Mouse (Mus musculus): Measurements from ENCODE around the gene Rhobtb1. TPM values are rescaled to one million over a fixed set of nuclear protein-coding genes. Genes with fewer than 3 reads are reported as not detected.

The Rhobtb1 gene
- total and polyA plus RNA-seq, 2 experiments from 2014 or later, result 29.9 to 38.4 TPM

DNA sequence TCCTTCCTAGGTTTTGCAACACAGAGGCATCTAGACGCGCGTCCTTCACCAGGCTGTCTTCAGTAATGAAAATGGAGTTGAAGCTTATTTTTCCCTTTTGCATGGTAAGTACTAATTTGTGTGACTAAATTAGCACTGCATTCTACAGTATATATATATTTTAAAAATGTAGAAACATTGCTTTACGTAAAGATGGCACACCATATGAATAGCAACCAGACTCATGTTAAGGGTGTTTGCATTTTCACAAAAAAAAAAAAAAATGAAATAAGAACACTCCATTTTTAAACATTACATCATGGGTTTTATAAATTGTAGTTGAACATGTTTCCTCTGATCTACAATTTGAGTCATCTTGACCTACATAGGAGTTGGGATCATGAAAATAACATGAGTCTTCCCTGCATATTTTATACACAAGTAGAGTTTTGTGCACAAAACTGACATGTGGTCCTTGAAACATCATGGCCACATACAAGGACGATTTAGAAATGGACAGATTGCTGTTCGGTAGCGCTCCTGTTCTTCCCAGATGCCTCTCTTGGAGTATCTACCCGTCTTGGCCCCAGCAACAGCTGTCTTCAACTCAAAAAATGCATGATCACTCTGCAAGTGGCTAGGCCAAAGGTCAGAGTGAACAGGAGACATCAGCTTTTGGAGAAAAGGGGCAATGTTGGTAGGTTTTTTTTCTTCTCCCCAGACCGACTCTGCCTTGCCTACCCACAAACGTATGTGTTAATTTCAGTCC lies 4.4 kb downstream of the Rhobtb1 start:
- DNase-seq (ENCODE audit: low spot score) (no peak), ATAC-seq (ENCODE audit: insufficient read depth, low read depth) (no peak)
- 83% methylated on average over 10 of the region's 10 CpGs for WGBS
- H3K36me3 ChIP-seq (replicated peaks; ENCODE audit: control insufficient read depth, insufficient read depth, low read length), result no peaks in the 10 kb centered on the region
- no peaks in the 10 kb centered on the region for H3K27me3 ChIP-seq (ENCODE audit: control insufficient read depth, insufficient read depth, low read length)
- TF ChIP-seq CTCF (IDR thresholded peaks at IDR 0.05; ENCODE audit: low read depth) (no peak), EP300 (IDR thresholded peaks at IDR 0.05; ENCODE audit: low read depth) (no peak)
- H3K9me3 ChIP-seq (replicated peaks; ENCODE audit: control insufficient read depth, low read length), result no peaks in the 10 kb centered on the region
- no peak overlapping the region for H3K9ac ChIP-seq (replicated peaks; ENCODE audit: low read depth, low read length)
- no peak overlapping the region for H3K4me2 ChIP-seq (ENCODE audit: low read depth, low read length)
- no peaks in the 10 kb centered on the region for H3K4me1 ChIP-seq (ENCODE audit: control insufficient read depth, insufficient read depth)
- H3K27ac ChIP-seq (ENCODE audit: low read depth), result no peak overlapping the region
- H3K4me3 ChIP-seq (ENCODE audit: low read depth, low read length), result no peak overlapping the region

DNA sequence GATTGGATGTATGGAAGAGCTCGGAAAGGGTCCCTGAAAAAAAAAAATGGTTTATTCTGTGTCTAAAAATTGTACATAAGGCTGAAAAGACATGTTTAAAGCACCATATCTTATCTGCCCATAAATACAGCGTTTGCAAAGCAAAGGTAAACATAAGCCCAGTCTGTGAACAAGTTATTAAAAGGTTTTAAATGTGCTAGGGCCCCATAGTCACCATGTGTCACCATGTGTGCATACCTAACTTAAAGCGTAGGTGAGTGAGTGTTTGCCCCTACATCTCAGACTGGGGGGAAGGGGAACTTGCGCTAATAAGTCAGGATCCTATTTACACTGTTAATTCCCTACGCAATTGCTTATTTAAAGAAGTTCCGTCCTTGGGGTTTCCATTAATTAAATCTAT lies 5.2 kb downstream of the Rhobtb1 start:
- TF ChIP-seq CTCF (IDR thresholded peaks at IDR 0.05; ENCODE audit: low read depth), result no peak
- no peak for TF ChIP-seq EP300 (IDR thresholded peaks at IDR 0.05; ENCODE audit: low read depth)
- WGBS, result 80% methylated on average over 6 of the region's 6 CpGs

DNA sequence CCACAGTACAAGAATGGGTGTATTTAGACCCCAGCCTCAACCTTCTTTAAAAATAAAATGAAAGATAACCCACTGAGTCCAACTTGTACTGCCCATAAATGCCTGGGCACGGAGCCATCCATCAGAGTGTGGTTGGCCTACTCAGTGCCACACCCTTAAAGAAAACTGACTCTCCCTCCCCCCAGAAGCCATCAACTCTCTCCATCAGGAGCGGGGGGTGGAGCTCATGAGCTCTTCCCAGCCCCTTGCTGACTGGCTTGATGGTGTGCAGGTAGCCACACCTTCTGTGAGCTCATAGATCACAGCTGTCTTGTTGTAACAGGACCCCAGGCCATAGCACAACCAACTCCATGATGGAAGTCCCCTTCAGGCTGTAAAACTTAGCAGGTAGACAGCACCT lies 6.2 kb downstream of the Rhobtb1 start:
- Histone ChIP-seq H3K4me3 (ENCODE audit: low read depth, low read length) (no peak overlapping the region), H3K4me1 (ENCODE audit: control insufficient read depth, insufficient read depth) (no peaks in the 10 kb centered on the region), H3K9ac (replicated peaks; ENCODE audit: low read depth, low read length) (no peak overlapping the region), H3K27me3 (ENCODE audit: control insufficient read depth, insufficient read depth, low read length) (no peaks in the 10 kb centered on the region), H3K36me3 (replicated peaks; ENCODE audit: control insufficient read depth, insufficient read depth, low read length) (no peaks in the 10 kb centered on the region), H3K9me3 (replicated peaks; ENCODE audit: control insufficient read depth, low read length) (no peaks in the 10 kb centered on the region), H3K4me2 (ENCODE audit: low read depth, low read length) (no peak overlapping the region), H3K27ac (ENCODE audit: low read depth) (no peak overlapping the region)
- ATAC-seq (ENCODE audit: insufficient read depth, low read depth) (no peak), DNase-seq (ENCODE audit: low spot score) (no peak)
- WGBS, result 71% methylated on average over 2 of the region's 2 CpGs
- TF ChIP-seq EP300 (IDR thresholded peaks at IDR 0.05; ENCODE audit: low read depth) (no peak), CTCF (IDR thresholded peaks at IDR 0.05; ENCODE audit: low read depth) (no peak)

More for the DNA sequence above, 5.2 kb downstream of the Rhobtb1 start:
- H3K36me3 ChIP-seq (replicated peaks; ENCODE audit: control insufficient read depth, insufficient read depth, low read length), result no peaks in the 10 kb centered on the region
- no peak overlapping the region for H3K4me2 ChIP-seq (ENCODE audit: low read depth, low read length)
- no peaks in the 10 kb centered on the region for H3K9me3 ChIP-seq (replicated peaks; ENCODE audit: control insufficient read depth, low read length)
- no peaks in the 10 kb centered on the region for H3K4me1 ChIP-seq (ENCODE audit: control insufficient read depth, insufficient read depth)
- DNase-seq (ENCODE audit: low spot score) (no peak), ATAC-seq (ENCODE audit: insufficient read depth, low read depth) (no peak)
- no peaks in the 10 kb centered on the region for H3K27me3 ChIP-seq (ENCODE audit: control insufficient read depth, insufficient read depth, low read length)
- H3K27ac ChIP-seq (ENCODE audit: low read depth), result no peak overlapping the region
- no peak overlapping the region for H3K9ac ChIP-seq (replicated peaks; ENCODE audit: low read depth, low read length)
- no peak overlapping the region for H3K4me3 ChIP-seq (ENCODE audit: low read depth, low read length)

DNA sequence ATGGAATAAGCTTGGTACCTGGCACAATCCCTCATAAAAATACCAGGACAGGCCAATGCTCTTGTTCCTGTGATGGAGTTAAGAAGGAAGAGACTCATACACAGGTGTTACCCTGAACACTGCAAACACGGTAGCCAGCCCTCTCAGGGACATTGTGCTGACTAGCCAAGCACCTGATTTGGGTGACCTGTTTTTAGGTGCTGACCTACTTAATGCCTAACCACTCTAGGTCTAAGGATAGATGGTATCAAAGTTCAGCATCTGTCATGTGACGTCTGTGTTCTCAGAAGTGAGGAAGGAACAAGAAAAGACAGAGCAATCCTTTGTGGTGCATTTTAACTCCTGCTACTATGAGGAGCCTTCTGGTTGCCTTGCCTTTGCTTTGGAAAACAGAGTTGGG lies 9.6 kb downstream of the Rhobtb1 start:
- 0 out of 2 replicates have a peak, but pooled peaks cover 3% of the 10 kb centered on the region for H3K9me3 ChIP-seq (replicated peaks; ENCODE audit: control insufficient read depth, low read length)
- H3K9ac ChIP-seq (replicated peaks; ENCODE audit: low read depth, low read length), result no peak overlapping the region
- H3K4me3 ChIP-seq (ENCODE audit: low read depth, low read length), result no peak overlapping the region
- no peaks in the 10 kb centered on the region for H3K27me3 ChIP-seq (ENCODE audit: control insufficient read depth, insufficient read depth, low read length)
- H3K27ac ChIP-seq (ENCODE audit: low read depth), result no peak overlapping the region
- no peak for DNase-seq (ENCODE audit: low spot score)
- no peak overlapping the region for H3K4me2 ChIP-seq (ENCODE audit: low read depth, low read length)
- no peaks in the 10 kb centered on the region for H3K36me3 ChIP-seq (replicated peaks; ENCODE audit: control insufficient read depth, insufficient read depth, low read length)
- no peak for TF ChIP-seq EP300 (IDR thresholded peaks at IDR 0.05; ENCODE audit: low read depth)
- TF ChIP-seq CTCF (IDR thresholded peaks at IDR 0.05; ENCODE audit: low read depth), result no peak
- H3K4me1 ChIP-seq (ENCODE audit: control insufficient read depth, insufficient read depth), result no peaks in the 10 kb centered on the region
- ATAC-seq (ENCODE audit: insufficient read depth, low read depth), result no peak
- WGBS, result 86% methylated on average over 2 of the region's 2 CpGs

DNA sequence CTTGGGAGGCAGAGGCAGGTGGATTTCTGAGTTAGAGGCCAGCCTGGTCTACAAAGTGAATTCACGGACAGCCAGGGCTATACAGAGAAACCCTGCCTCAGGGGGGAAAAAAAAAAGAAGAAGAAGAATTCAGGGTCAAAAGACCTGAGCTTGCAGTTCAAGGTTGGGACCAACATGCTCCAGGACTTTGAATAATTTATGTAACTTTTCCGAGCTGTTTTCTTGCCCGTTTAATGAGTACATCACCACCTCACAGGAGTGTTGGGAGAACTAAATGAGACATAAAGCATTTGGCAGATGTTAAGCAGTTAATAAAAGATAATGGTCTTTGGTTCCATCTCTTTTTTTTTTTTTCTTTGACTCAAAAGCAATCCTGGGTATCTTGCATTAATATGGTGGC lies 10.3 kb downstream of the Rhobtb1 start:
- ATAC-seq (ENCODE audit: insufficient read depth, low read depth), result no peak
- Histone ChIP-seq H3K9ac (replicated peaks; ENCODE audit: low read depth, low read length) (no peak overlapping the region), H3K27ac (ENCODE audit: low read depth) (no peak overlapping the region), H3K4me2 (ENCODE audit: low read depth, low read length) (no peak overlapping the region), H3K4me3 (ENCODE audit: low read depth, low read length) (no peak overlapping the region), H3K27me3 (ENCODE audit: control insufficient read depth, insufficient read depth, low read length) (no peaks in the 10 kb centered on the region), H3K9me3 (replicated peaks; ENCODE audit: control insufficient read depth, low read length) (0 out of 2 replicates have a peak, but pooled peaks cover 3% of the 10 kb centered on the region), H3K4me1 (ENCODE audit: control insufficient read depth, insufficient read depth) (no peaks in the 10 kb centered on the region), H3K36me3 (replicated peaks; ENCODE audit: control insufficient read depth, insufficient read depth, low read length) (no peaks in the 10 kb centered on the region)
- no peak for DNase-seq (ENCODE audit: low spot score)
- TF ChIP-seq EP300 (IDR thresholded peaks at IDR 0.05; ENCODE audit: low read depth), result no peak
- TF ChIP-seq CTCF (IDR thresholded peaks at IDR 0.05; ENCODE audit: low read depth), result no peak
- 84% methylated on average over 3 of the region's 3 CpGs for WGBS

DNA sequence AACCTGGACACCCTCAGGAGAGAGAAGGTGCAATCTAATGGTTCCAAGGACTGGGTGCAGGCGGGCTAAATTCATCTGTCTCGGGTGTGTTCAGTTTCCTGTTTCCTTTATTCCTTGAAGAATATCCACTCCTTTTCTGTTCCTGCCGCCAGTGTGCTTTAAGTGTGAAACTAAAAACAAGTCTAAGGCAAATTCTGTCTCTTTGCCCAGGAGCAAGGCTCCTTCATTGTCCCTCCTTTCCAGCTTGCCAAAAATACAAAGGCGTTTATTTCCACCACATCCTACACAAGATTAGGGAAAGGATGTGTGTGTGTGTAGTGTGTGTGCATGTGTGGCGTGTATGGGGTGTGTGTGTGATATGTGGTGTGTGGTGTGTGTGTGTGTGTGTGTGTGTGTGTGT lies 11.3 kb downstream of the Rhobtb1 start:
- no peaks in the 10 kb centered on the region for H3K4me1 ChIP-seq (ENCODE audit: control insufficient read depth, insufficient read depth)
- 0 out of 2 replicates have a peak, but pooled peaks cover 3% of the 10 kb centered on the region for H3K9me3 ChIP-seq (replicated peaks; ENCODE audit: control insufficient read depth, low read length)
- H3K36me3 ChIP-seq (replicated peaks; ENCODE audit: control insufficient read depth, insufficient read depth, low read length), result no peaks in the 10 kb centered on the region
- no peak overlapping the region for H3K4me3 ChIP-seq (ENCODE audit: low read depth, low read length)
- 62% methylated on average over 5 of the region's 5 CpGs for WGBS
- no peak for DNase-seq (ENCODE audit: low spot score)
- ATAC-seq (ENCODE audit: insufficient read depth, low read depth), result no peak
- no peaks in the 10 kb centered on the region for H3K27me3 ChIP-seq (ENCODE audit: control insufficient read depth, insufficient read depth, low read length)
- H3K9ac ChIP-seq (replicated peaks; ENCODE audit: low read depth, low read length), result no peak overlapping the region
- no peak overlapping the region for H3K4me2 ChIP-seq (ENCODE audit: low read depth, low read length)
- H3K27ac ChIP-seq (ENCODE audit: low read depth), result no peak overlapping the region
- TF ChIP-seq EP300 (IDR thresholded peaks at IDR 0.05; ENCODE audit: low read depth), result no peak
- TF ChIP-seq CTCF (IDR thresholded peaks at IDR 0.05; ENCODE audit: low read depth), result no peak
